Mouse (Mus musculus) activated CD4-positive, CD25-positive, alpha-beta regulatory T cell, adult 4 months (primary cell): Measurements from ENCODE around the gene Olfr1135. TPM values are rescaled to one million over a fixed set of nuclear protein-coding genes. Genes with fewer than 3 reads are reported as not detected.

ENCODE experiments used
- ATAC-seq: one replicate; pipeline ENCODE4 v1.8.0; 2017
- polyA plus RNA-seq, 2 experiments: library from polyadenylated mRNA; unstranded; fragments of 100-300 nt; shearing (Covaris generic); gene quantifications; one replicate each; pipeline ENCODE4 v1.2.1; 2017

The Olfr1135 gene
- polyA plus RNA-seq, result not detected

- ATAC-seq, result no peak
Measured at GRCm38 (mm10) chr2:87673564-87673963, at the start of gene Olfr1135. TSS of gene Olfr1135 (minus strand) at chr2:87673664.

GRCm38 (mm10) chr2:87713079-87713478, 39.6 kb upstream of the Olfr1135 start, which contains the start of gene Olfr1137:
TSS of gene Olfr1137 (minus strand) at chr2:87713179.
- ATAC-seq, result no peak

- no peak for ATAC-seq
Measured at GRCm38 (mm10) chr2:87693847-87694246, 20.4 kb upstream of the Olfr1135 start, which contains the start of gene Olfr1136. TSS of gene Olfr1136 (minus strand) at chr2:87693947.

- no peak for ATAC-seq
Measured at GRCm38 (mm10) chr2:87658360-87658759, 15.1 kb downstream of the Olfr1135 start, which contains the start of gene Olfr1134. TSS of gene Olfr1134 (minus strand) at chr2:87658460.

GRCm38 (mm10) chr2:87647274-87647673, 26.2 kb downstream of the Olfr1135 start, which contains the start of gene Olfr1133:
TSS of gene Olfr1133 (minus strand) at chr2:87647374.
- no peak for ATAC-seq

- ATAC-seq, result no peak
Measured at GRCm38 (mm10) chr2:87642441-87642840, 31.0 kb downstream of the Olfr1135 start.

- no peak for ATAC-seq
Measured at GRCm38 (mm10) chr2:87637435-87637834, 36.0 kb downstream of the Olfr1135 start, which contains the start of gene Olfr1132. TSS of gene Olfr1132 (minus strand) at chr2:87637535.

GRCm38 (mm10) chr2:87626804-87627203, 46.7 kb downstream of the Olfr1135 start, which contains the start of gene Olfr1131:
TSS of gene Olfr1131 (plus strand) at chr2:87627104.
- ATAC-seq, result no peak

Other genes with a start within 250 kb of the Olfr1135 start
- 1 to 10 TPM in 1 of 2 experiments, not detected in 1; 1.8 TPM for gene Olfr1124, start 243.4 kb downstream of the Olfr1135 start, polyA plus RNA-seq
- gene Olfr1126, start 219.7 kb downstream of the Olfr1135 start, polyA plus RNA-seq, result not detected
- not detected for gene Pramel7, start 176.6 kb downstream of the Olfr1135 start, polyA plus RNA-seq
- gene Pramel6, start 167.1 kb downstream of the Olfr1135 start, polyA plus RNA-seq, result not detected
- gene Olfr153, start 141.9 kb downstream of the Olfr1135 start, polyA plus RNA-seq, result not detected
- under 1 TPM in 1 of 2 experiments, not detected in 1; 0.36 TPM for gene Olfr1128, start 128.1 kb downstream of the Olfr1135 start, polyA plus RNA-seq
- not detected for gene Olfr1129, start 99.8 kb downstream of the Olfr1135 start, polyA plus RNA-seq
- not detected for gene Olfr1130, start 67.5 kb downstream of the Olfr1135 start, polyA plus RNA-seq
- not detected for gene Olfr1131, start 46.6 kb downstream of the Olfr1135 start, polyA plus RNA-seq
- not detected for gene Olfr1132, start 36.1 kb downstream of the Olfr1135 start, polyA plus RNA-seq
- gene Olfr1133, start 26.3 kb downstream of the Olfr1135 start, polyA plus RNA-seq, result not detected
- not detected for gene Olfr1134, start 15.2 kb downstream of the Olfr1135 start, polyA plus RNA-seq
- gene Olfr1136, start 20.3 kb upstream of the Olfr1135 start, polyA plus RNA-seq, result not detected
- not detected for gene Olfr1137, start 39.5 kb upstream of the Olfr1135 start, polyA plus RNA-seq
- gene Olfr1138, start 66.3 kb upstream of the Olfr1135 start, polyA plus RNA-seq, result not detected
- gene Olfr1140, start 70.1 kb upstream of the Olfr1135 start, polyA plus RNA-seq, result not detected
- gene Olfr1141, start 80.3 kb upstream of the Olfr1135 start, polyA plus RNA-seq, result not detected
- not detected for gene Olfr152, start 105.8 kb upstream of the Olfr1135 start, polyA plus RNA-seq
- not detected for gene Olfr1143, start 126.9 kb upstream of the Olfr1135 start, polyA plus RNA-seq
- gene Olfr1145, start 136.2 kb upstream of the Olfr1135 start, polyA plus RNA-seq, result not detected
- gene Olfr1148, start 156.9 kb upstream of the Olfr1135 start, polyA plus RNA-seq, result not detected
- gene Olfr1150-ps1, start 170.3 kb upstream of the Olfr1135 start, polyA plus RNA-seq, result not detected
- gene Olfr1151, start 182.2 kb upstream of the Olfr1135 start, polyA plus RNA-seq, result not detected
- gene Olfr1152, start 192.8 kb upstream of the Olfr1135 start, polyA plus RNA-seq, result under 1 TPM in 1 of 2 experiments, not detected in 1; 0.08 TPM
- not detected for gene Olfr1153, start 221.3 kb upstream of the Olfr1135 start, polyA plus RNA-seq
- not detected for gene Olfr1154, start 231.5 kb upstream of the Olfr1135 start, polyA plus RNA-seq